Comparison of ENCODE assay signal across 16 mouse cellular contexts in the genomic region with DNA sequence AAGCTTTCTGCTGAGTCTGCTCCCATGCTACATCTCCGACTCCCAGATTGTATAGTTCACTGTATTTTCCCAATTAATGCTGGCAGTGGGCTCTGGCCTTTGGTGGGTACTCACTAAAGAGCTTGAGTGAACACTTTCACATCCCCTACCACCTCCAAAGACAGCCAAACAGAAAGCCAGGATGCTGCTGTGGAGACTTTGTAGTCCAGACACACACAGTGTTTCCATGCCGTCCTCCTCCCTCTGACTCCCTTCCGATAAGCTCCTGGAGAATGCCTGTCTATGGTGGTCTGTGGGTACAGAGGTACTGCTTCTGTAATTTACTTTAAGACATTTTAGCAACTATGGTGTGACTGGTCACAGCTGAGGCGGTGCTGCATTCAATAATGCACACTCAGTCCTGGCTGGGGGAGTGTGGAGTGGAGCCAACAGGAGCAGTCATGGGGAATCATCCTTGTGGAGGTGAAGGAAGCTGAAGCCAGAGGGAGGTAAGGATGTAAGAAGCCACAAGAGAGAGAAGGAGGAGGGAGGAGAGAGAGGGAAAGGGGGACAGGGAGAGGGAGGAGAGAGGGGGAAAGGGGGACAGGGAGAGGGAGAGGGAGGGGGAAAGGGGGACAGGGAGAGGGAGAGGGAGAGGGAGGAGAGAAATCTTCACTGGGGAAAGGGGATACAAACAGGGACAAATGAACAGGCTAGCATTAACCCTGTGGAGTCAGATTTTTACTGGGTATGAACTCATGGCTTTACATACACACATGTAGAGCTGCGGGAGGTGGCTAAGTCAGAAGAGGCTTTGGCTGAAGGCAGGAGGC. TPM values are rescaled to one million over a fixed set of nuclear protein-coding genes. Genes with fewer than 3 reads are reported as not detected.
DNase-seq lines count a peak whose midpoint lies in the region; ATAC-seq lines count a peak whose summit lies in the region.
"Had no signal": no experiment of that assay in that cellular context is flagged by ENCODE, and none has a peak within 500 bp of the region (broad histone marks: within the 10 kb centered on the region; RNA-seq: fewer than 3 reads in every experiment).

No protein-coding gene starts in this region.

- no peak overlapping the region for H3K4me2 ChIP-seq in midbrain, embryonic 11.5 days
- no peak overlapping the region for H3K4me2 ChIP-seq in forebrain, embryonic 15.5 days (replicated peaks)
- H3K4me2 ChIP-seq: embryonic facial prominence, embryonic 12.5 days; liver, embryonic 15.5 days had no signal

- H3K36me3 ChIP-seq in midbrain, embryonic 11.5 days (ENCODE audit: control insufficient read depth, insufficient read depth, low read length) = no peaks in the 10 kb centered on the region
- peaks cover 18% of the 10 kb centered on the region for H3K36me3 ChIP-seq in midbrain, embryonic 10.5 days
- H3K36me3 ChIP-seq in forebrain, embryonic 15.5 days = no peaks in the 10 kb centered on the region
- H3K36me3 ChIP-seq: embryonic facial prominence, embryonic 12.5 days; liver, embryonic 15.5 days had no signal

- no peaks in the 10 kb centered on the region for H3K9me3 ChIP-seq in midbrain, embryonic 11.5 days (ENCODE audit: control insufficient read depth, low read length)
- H3K9me3 ChIP-seq in midbrain, embryonic 10.5 days (replicated peaks) = no peaks in the 10 kb centered on the region
- no peaks in the 10 kb centered on the region for H3K9me3 ChIP-seq in forebrain, embryonic 15.5 days
- H3K9me3 ChIP-seq: embryonic facial prominence, embryonic 12.5 days; liver, embryonic 15.5 days had no signal

- H3K9ac ChIP-seq in midbrain, embryonic 11.5 days (ENCODE audit: low read length) = no peak overlapping the region
- no peak overlapping the region for H3K9ac ChIP-seq in forebrain, embryonic 15.5 days (replicated peaks)
- H3K9ac ChIP-seq: embryonic facial prominence, embryonic 12.5 days; liver, embryonic 15.5 days had no signal

- WGBS in midbrain, embryonic 11.5 days = 71% methylated on average over 5 of the region's 5 CpGs
- WGBS in midbrain, embryonic 10.5 days = 85% methylated on average over 5 of the region's 5 CpGs
- 52% methylated on average over 5 of the region's 5 CpGs for WGBS in forebrain, embryonic 15.5 days

- no peak for DNase-seq in frontal cortex, postnatal 14 days (ENCODE audit: low spot score in 2 of 2)
- no peak for DNase-seq in midbrain, embryonic 11.5 days (ENCODE audit: low spot score, missing footprints)
- no peak for DNase-seq in midbrain, embryonic 10.5 days (ENCODE audit: low spot score)
- peak; percentile 39 for DNase-seq in retina, embryonic 14.5 days (ENCODE audit: low spot score)
- DNase-seq: adrenal gland, postnatal 14 days; B cell, adult 2 months; kidney, postnatal 10 days; layer of hippocampus, postnatal 36 days; lung, postnatal 4 days; thymus, postnatal 36 days had no signal

- no peak overlapping the region for H3K27ac ChIP-seq in midbrain, embryonic 11.5 days (ENCODE audit: low read depth, low read length)
- no peak overlapping the region for H3K27ac ChIP-seq in midbrain, embryonic 10.5 days (replicated peaks)
- no peak overlapping the region for H3K27ac ChIP-seq in forebrain, embryonic 15.5 days (replicated peaks)
- H3K27ac ChIP-seq: embryonic facial prominence, embryonic 12.5 days; liver, embryonic 15.5 days had no signal

- no peaks in the 10 kb centered on the region for H3K27me3 ChIP-seq in midbrain, embryonic 11.5 days (ENCODE audit: control insufficient read depth, insufficient read depth, low read length)
- H3K27me3 ChIP-seq in midbrain, embryonic 10.5 days (ENCODE audit: low read depth, poor library complexity, severe bottlenecking) = no peaks in the 10 kb centered on the region
- no peaks in the 10 kb centered on the region for H3K27me3 ChIP-seq in forebrain, embryonic 15.5 days
- H3K27me3 ChIP-seq: embryonic facial prominence, embryonic 12.5 days; liver, embryonic 15.5 days had no signal

- H3K4me1 ChIP-seq in midbrain, embryonic 11.5 days (ENCODE audit: control insufficient read depth, insufficient read depth, low read length) = no peaks in the 10 kb centered on the region
- no peaks in the 10 kb centered on the region for H3K4me1 ChIP-seq in midbrain, embryonic 10.5 days
- H3K4me1 ChIP-seq in forebrain, embryonic 15.5 days = no peaks in the 10 kb centered on the region
- H3K4me1 ChIP-seq: embryonic facial prominence, embryonic 12.5 days; liver, embryonic 15.5 days had no signal

- no peak overlapping the region for H3K4me3 ChIP-seq in midbrain, embryonic 11.5 days (ENCODE audit: low read depth, low read length)
- H3K4me3 ChIP-seq in midbrain, embryonic 10.5 days = no peak overlapping the region
- H3K4me3 ChIP-seq in forebrain, embryonic 15.5 days = no peak overlapping the region
- H3K4me3 ChIP-seq: embryonic facial prominence, embryonic 12.5 days; liver, embryonic 15.5 days; myocyte had no signal

- peak; percentile 17; the same call in 1 of the 2 replicates for ATAC-seq in frontal cortex, adult (ENCODE audit: low TSS enrichment)
- ATAC-seq in midbrain, embryonic 11.5 days (ENCODE audit: low FRiP score) = peak; percentile 43; the same call in 1 of the 2 replicates
- peak; percentile 40; the same call in 1 of the 2 replicates for ATAC-seq in forebrain, embryonic 15.5 days (replicated peaks)
- ATAC-seq in megakaryocyte progenitor cell, adult 5-6 weeks (replicated peaks; ENCODE audit: poor library complexity) = no peak

RNA-seq across cellular contexts. Expression of a gene that starts 32.2 kb away (rescaled TPM):
- polyA plus RNA-seq in midbrain, embryonic 11.5 days (2014; fragmentation: Nextera tagmentation; extraction: Ambion mirVana) = 0.40 TPM in 1 of 2 replicates, not detected in the other
- 0.19 and 0.21 TPM in 2 replicates for polyA plus RNA-seq in midbrain, embryonic 10.5 days (2016; fragmentation: Nextera tagmentation; extraction: Ambion mirVana)
- polyA plus RNA-seq in forebrain, embryonic 15.5 days (2015; fragmentation: Nextera tagmentation; extraction: Ambion mirVana) = 0.10 and 0.15 TPM in 2 replicates
- total RNA-seq in megakaryocyte progenitor cell, adult 5-6 weeks (2015) = 0.07 and 0.20 TPM in 2 replicates
- 0.75 TPM in 1 of 2 replicates, not detected in the other for total RNA-seq in megakaryocyte progenitor cell, adult 5-6 weeks (2017)

RNA-seq across cellular contexts. Expression of a gene that starts 52.2 kb away (rescaled TPM):
- 70.1 and 71.1 TPM in 2 replicates for polyA plus RNA-seq in midbrain, embryonic 11.5 days (2014; fragmentation: Nextera tagmentation; extraction: Ambion mirVana)
- polyA plus RNA-seq in midbrain, embryonic 10.5 days (2016; fragmentation: Nextera tagmentation; extraction: Ambion mirVana) = 63.4 and 64.7 TPM in 2 replicates
- 70.7 and 74.0 TPM in 2 replicates for polyA plus RNA-seq in forebrain, embryonic 15.5 days (2015; fragmentation: Nextera tagmentation; extraction: Ambion mirVana)
- 48.2 and 55.7 TPM in 2 replicates for total RNA-seq in megakaryocyte progenitor cell, adult 5-6 weeks (2015)
- 79.7 and 95.5 TPM in 2 replicates for total RNA-seq in megakaryocyte progenitor cell, adult 5-6 weeks (2017)
